Mouse (Mus musculus) CH12.LX (cell line): Measurements from ENCODE around the gene Gm49486. TPM values are rescaled to one million over a fixed set of nuclear protein-coding genes. Genes with fewer than 3 reads are reported as not detected.

ENCODE experiments used
- DNase-seq: peaks from one replicate; pipeline ENCODE4 v3.0.0-alpha.2; 2013; ENCODE audit errors: extremely low read depth
- H3K27ac ChIP-seq: 2 replicates; pipeline ENCODE4 v1.5.1; 2012; ENCODE audit warnings: low read depth, mild to moderate bottlenecking, control low read depth, moderate library complexity; ENCODE audit not compliant: insufficient read depth
- H3K27me3 ChIP-seq: replicated peaks from 2 replicates; pipeline ENCODE3; 2012; ENCODE audit warnings: inconsistent platforms
- H3K36me3 ChIP-seq, 2 experiments: replicated peaks in 1 of 2; 2 replicates each; pipeline versions ENCODE3 to v1.6.1; 2012; ENCODE audit warnings: inconsistent platforms in 1 of 2, low read length in 1 of 2, mild to moderate bottlenecking in 1 of 2, mixed read lengths in 1 of 2, moderate library complexity in 1 of 2; ENCODE audit not compliant: control insufficient read depth in 1 of 2, insufficient read depth in 1 of 2
- H3K4me1 ChIP-seq, 2 experiments: 2 replicates each; pipeline ENCODE4 v1.6.1; 2012; ENCODE audit warnings: inconsistent platforms in 1 of 2, moderate library complexity in 1 of 2; ENCODE audit not compliant: insufficient read depth in 2 of 2, control insufficient read depth in 1 of 2
- H3K4me2 ChIP-seq: 2 replicates; pipeline ENCODE4 v1.6.1; 2012; ENCODE audit warnings: low read depth, mild to moderate bottlenecking, control low read depth; ENCODE audit not compliant: poor library complexity, insufficient read depth, severe bottlenecking
- H3K4me3 ChIP-seq, 3 experiments: fragments of 150-350 bp in 1 of 3; sonication (generic) in 1 of 3; replicated peaks in 1 of 3; 2 replicates each; pipeline versions ENCODE3 to v1.5.1; 2011 to 2012; ENCODE audit warnings: low read depth in 2 of 3, low read length in 2 of 3, mild to moderate bottlenecking in 2 of 3, moderate library complexity in 2 of 3, control low read depth in 1 of 3, improper control_type of control experiment in 1 of 3, inconsistent platforms in 1 of 3, mixed read lengths in 1 of 3; ENCODE audit not compliant: poor library complexity in 1 of 3
- H3K79me2 ChIP-seq: replicated peaks from 2 replicates; pipeline ENCODE4 v1.6.1; 2012; ENCODE audit warnings: mild to moderate bottlenecking, moderate library complexity; ENCODE audit not compliant: control insufficient read depth, poor library complexity, insufficient read depth, severe bottlenecking; ENCODE audit errors: extremely low read depth
- H3K9ac ChIP-seq: 2 replicates; pipeline ENCODE4 v1.6.1; 2012; ENCODE audit warnings: low read depth, mild to moderate bottlenecking, control low read depth, moderate library complexity; ENCODE audit not compliant: insufficient read depth
- H3K9me3 ChIP-seq: replicated peaks from 2 replicates; pipeline ENCODE3; 2012; ENCODE audit warnings: low read length, inconsistent platforms, mixed read lengths
- BHLHE40 ChIP-seq: IDR thresholded peaks from 2 replicates; pipeline ENCODE4 v1.6.1; 2011; ENCODE audit warnings: mild to moderate bottlenecking, low read depth, low read length, improper control_type of control experiment
- CHD2 ChIP-seq: IDR thresholded peaks from 2 replicates; pipeline ENCODE4 v1.6.1; 2011; ENCODE audit warnings: low read length, improper control_type of control experiment
- CTCF ChIP-seq, 2 experiments: IDR thresholded peaks in 1 of 2; conservative IDR thresholded peaks in 1 of 2; 2 replicates each; pipeline ENCODE4 v1.5.1; 2011 to 2012; ENCODE audit warnings: low read depth in 2 of 2, low read length in 2 of 2, improper control_type of control experiment in 1 of 2, inconsistent platforms in 1 of 2, mild to moderate bottlenecking in 1 of 2, moderate library complexity in 1 of 2
- ETS1 ChIP-seq: conservative IDR thresholded peaks from 2 replicates; pipeline ENCODE4 v1.6.1; 2012; ENCODE audit warnings: low read depth, mild to moderate bottlenecking, inconsistent platforms, low read length, improper control_type of control experiment, moderate library complexity
- GABPA ChIP-seq: IDR thresholded peaks from 2 replicates; pipeline ENCODE4 v1.6.1; 2012; ENCODE audit warnings: low read depth, low read length, improper control_type of control experiment, inconsistent platforms; ENCODE audit not compliant: insufficient replicate concordance
- MAFK ChIP-seq: IDR thresholded peaks from 2 replicates; pipeline ENCODE4 v1.6.1; 2011; ENCODE audit warnings: low read length, improper control_type of control experiment; ENCODE audit not compliant: insufficient replicate concordance
- MAX ChIP-seq: IDR thresholded peaks from 2 replicates; pipeline ENCODE4 v1.6.1; 2011; ENCODE audit warnings: low read length, improper control_type of control experiment
- MAZ ChIP-seq: IDR thresholded peaks from 2 replicates; pipeline ENCODE4 v1.6.1; 2012; ENCODE audit warnings: low read depth, mild to moderate bottlenecking, inconsistent platforms, low read length, improper control_type of control experiment, moderate library complexity
- MXI1 ChIP-seq: IDR thresholded peaks from 2 replicates; pipeline ENCODE4 v1.6.1; 2011; ENCODE audit warnings: mild to moderate bottlenecking, low read depth, low read length, improper control_type of control experiment
- NELFE ChIP-seq: IDR thresholded peaks from 2 replicates; pipeline ENCODE4 v1.6.1; 2011; ENCODE audit warnings: low read depth, low read length, improper control_type of control experiment
- NRF1 ChIP-seq: IDR thresholded peaks from 2 replicates; pipeline ENCODE4 v1.6.1; 2014; ENCODE audit warnings: low read depth, mild to moderate bottlenecking, inconsistent platforms, low read length, improper control_type of control experiment, moderate library complexity
- POLR2A ChIP-seq: IDR thresholded peaks from 2 replicates; pipeline ENCODE4 v1.6.1; 2011; ENCODE audit warnings: low read depth, mild to moderate bottlenecking, improper control_type of control experiment, low read length
- RAD21 ChIP-seq: IDR thresholded peaks from 2 replicates; pipeline ENCODE4 v1.6.1; 2011; ENCODE audit warnings: low read depth, mild to moderate bottlenecking, low read length, improper control_type of control experiment, moderate library complexity
- RCOR1 ChIP-seq: conservative IDR thresholded peaks from 2 replicates; pipeline ENCODE4 v1.6.1; 2012; ENCODE audit warnings: low read depth, mild to moderate bottlenecking, inconsistent platforms, low read length, improper control_type of control experiment
- TBP ChIP-seq: conservative IDR thresholded peaks from 2 replicates; pipeline ENCODE4 v1.6.1; 2011; ENCODE audit warnings: low read depth, low read length, improper control_type of control experiment
- TCF12 ChIP-seq: IDR thresholded peaks from 2 replicates; pipeline ENCODE4 v1.6.1; 2014; ENCODE audit warnings: low read depth, mild to moderate bottlenecking, inconsistent platforms, low read length, improper control_type of control experiment
- UBTF ChIP-seq: IDR thresholded peaks from 2 replicates; pipeline ENCODE4 v1.6.1; 2012; ENCODE audit warnings: low read depth, mild to moderate bottlenecking, inconsistent platforms, low read length, improper control_type of control experiment, moderate library complexity
- USF1 ChIP-seq: IDR thresholded peaks from 2 replicates; pipeline ENCODE4 v1.6.1; 2014; ENCODE audit warnings: low read depth, mild to moderate bottlenecking, inconsistent platforms, low read length, improper control_type of control experiment
- ZKSCAN1 ChIP-seq: IDR thresholded peaks from 2 replicates; pipeline ENCODE4 v1.6.1; 2012; ENCODE audit warnings: low read depth, inconsistent platforms, low read length, improper control_type of control experiment, borderline replicate concordance
- ZMIZ1 ChIP-seq: IDR thresholded peaks from 2 replicates; pipeline ENCODE4 v1.6.1; 2012; ENCODE audit warnings: low read depth, mild to moderate bottlenecking, inconsistent platforms, low read length, improper control_type of control experiment
- dilution Hi-C: fragments of 300-500 bp; cut with MboI; formaldehyde crosslinking; loops from 2 replicates; pipeline ENCODE4 v1.14.3; 2020; ENCODE audit warnings: low sequenced_read_pairs; ENCODE audit not compliant: extremely low pct_unique_long_range_greater_than_20kb, extremely low pct_ligation_motif_present
- in situ Hi-C: fragments of 300-500 bp; cut with MboI; formaldehyde crosslinking; loops from 3 replicates; pipeline ENCODE4 v1.14.3; 2019; ENCODE audit warnings: low sequenced_read_pairs, low pct_ligation_motif_present, low pct_unique_long_range_greater_than_20kb, mixed read lengths
- polyA plus RNA-seq: library from polyadenylated mRNA; unstranded; fragments of >175 nt; gene quantifications from 2 replicates; pipeline ENCODE4 v1.2.1, GENCODE M21; 2012; ENCODE audit warnings: low read depth; ENCODE audit not compliant: insufficient read length
- total RNA-seq, 2 experiments: library from RNA; depleted of rRNA; stranded (reverse); fragments of 300-350 nt in 1 of 2; fragments of >200 nt in 1 of 2; gene quantifications; 2 replicates each; pipeline ENCODE4 v1.2.3; 2012 to 2014

Gm49486 gene
- total and polyA plus RNA-seq, 3 experiments = 0.21 to 0.77 (median 0.59) TPM

DNA sequence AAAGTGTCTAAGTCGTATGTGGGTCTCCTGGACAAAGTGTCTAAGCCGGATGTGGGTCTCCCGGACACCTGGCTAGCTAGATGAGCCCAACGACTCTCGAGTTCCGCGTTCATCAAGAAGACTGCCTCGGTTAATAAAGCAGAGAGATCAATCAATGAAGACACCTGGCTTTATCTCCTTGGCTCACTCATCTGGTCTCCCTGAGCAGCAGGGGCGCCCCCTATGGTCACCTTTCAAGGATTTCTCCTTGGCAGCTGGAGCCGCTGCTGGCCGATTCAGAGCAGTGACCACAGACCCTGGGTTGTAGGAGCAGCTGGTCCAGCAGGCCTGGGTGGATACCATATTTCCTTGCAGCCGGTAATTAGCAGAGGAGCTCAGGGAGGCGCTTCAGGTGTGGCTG, 33.2 kb downstream of the Gm49486 start:
- H3K27ac ChIP-seq = no peak overlapping the region
- TF ChIP-seq MXI1 (no peak), UBTF (no peak), MAX (no peak), RCOR1 (no peak), CTCF (conservative IDR thresholded peaks at IDR 0.05 in 1 of 2, IDR thresholded peaks at IDR 0.05 in 1 of 2; ENCODE audit: low read depth in 2 of 2, low read length in 2 of 2) (no peak), TCF12 (no peak), MAFK (no peak), RAD21 (no peak), ETS1 (no peak)
- TF ChIP-seq, all 38 proteins: peak for 0
- H3K9ac ChIP-seq = no peak overlapping the region
- no peaks in the 10 kb centered on the region for H3K36me3 ChIP-seq
- no peak overlapping the region for H3K4me3 ChIP-seq
- dilution Hi-C loops (no loop called here), in situ Hi-C loops (no loop called here)
- H3K79me2 ChIP-seq = no peaks in the 10 kb centered on the region
- no peak overlapping the region for H3K4me2 ChIP-seq
- H3K9me3 ChIP-seq = peaks cover 24% of the 10 kb centered on the region
- peaks cover 8% of the 10 kb centered on the region for H3K27me3 ChIP-seq
- no peak for DNase-seq
- peaks cover 5 to 7% of the 10 kb centered on the region in 2 experiments; a peak in 3 of 4 replicates for H3K4me1 ChIP-seq

DNA sequence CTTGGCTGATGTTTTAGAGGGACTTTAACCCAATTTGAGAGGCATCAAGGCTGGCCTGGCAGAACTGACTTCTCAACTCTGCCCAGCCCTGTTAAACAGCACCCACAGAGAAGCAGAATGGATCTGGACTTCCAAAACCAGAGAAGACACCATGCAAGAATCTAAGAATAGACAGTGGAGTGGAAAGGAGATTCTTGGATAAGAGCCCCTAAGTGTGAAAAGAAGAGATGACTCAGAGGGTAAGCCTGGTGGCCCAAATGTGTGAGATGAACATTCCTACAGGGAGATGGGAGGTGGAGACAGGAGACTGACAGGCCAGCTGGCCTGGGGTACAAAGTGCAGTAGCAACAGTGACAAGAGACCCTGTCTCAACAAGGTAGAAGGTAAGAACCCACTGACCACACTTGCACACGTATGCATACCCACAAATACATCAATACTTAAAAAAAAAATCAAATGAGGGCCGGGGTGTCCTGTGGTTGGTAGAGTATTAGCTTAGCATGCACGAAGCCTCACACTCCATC, 33.7 kb downstream of the Gm49486 start:
- H3K4me2 ChIP-seq = no peak overlapping the region
- peaks cover 10% of the 10 kb centered on the region for H3K27me3 ChIP-seq
- dilution Hi-C loops = no loop called here
- H3K4me1 ChIP-seq = peaks cover 8 to 12% of the 10 kb centered on the region in 2 experiments
- no peak for DNase-seq
- H3K9me3 ChIP-seq = peaks cover 24% of the 10 kb centered on the region
- no peak overlapping the region for H3K4me3 ChIP-seq
- in situ Hi-C loops = no loop called here
- no peaks in the 10 kb centered on the region for H3K79me2 ChIP-seq
- no peak for TF ChIP-seq USF1
- no peak for TF ChIP-seq ZMIZ1
- no peak for TF ChIP-seq NELFE
- no peaks in the 10 kb centered on the region for H3K36me3 ChIP-seq
- H3K27ac ChIP-seq = no peak overlapping the region
- no peak overlapping the region for H3K9ac ChIP-seq

DNA sequence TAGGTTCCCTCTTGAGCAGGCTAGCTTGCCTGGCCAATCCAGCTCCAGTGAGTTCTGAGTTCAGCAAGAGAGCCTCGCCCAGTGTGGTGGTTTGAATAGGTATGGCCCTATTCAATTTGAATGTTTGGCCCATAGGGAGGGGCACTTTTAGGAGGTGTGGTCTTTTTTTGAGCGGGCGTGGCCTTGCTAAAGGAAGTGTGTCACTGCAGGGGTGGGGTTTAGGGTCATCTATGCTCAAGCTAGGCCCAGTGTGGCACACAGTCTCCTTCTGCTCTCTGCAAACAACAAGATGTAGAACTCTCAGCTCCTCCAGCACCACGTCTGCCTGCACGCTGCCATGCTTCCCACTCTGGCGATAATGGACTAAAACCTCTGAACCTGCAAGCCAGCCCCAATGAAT, 34.5 kb downstream of the Gm49486 start:
- peaks cover 10 to 15% of the 10 kb centered on the region in 2 experiments for H3K4me1 ChIP-seq
- dilution Hi-C loops (no loop called here), in situ Hi-C loops (no loop called here)
- H3K4me2 ChIP-seq = no peak overlapping the region
- peaks cover 19% of the 10 kb centered on the region for H3K9me3 ChIP-seq
- no peak overlapping the region for H3K4me3 ChIP-seq
- no peak overlapping the region for H3K9ac ChIP-seq
- no peak for DNase-seq
- H3K27ac ChIP-seq = no peak overlapping the region
- peaks cover 6% of the 10 kb centered on the region for H3K27me3 ChIP-seq
- TF ChIP-seq BHLHE40 (no peak), CHD2 (no peak), ETS1 (no peak), GABPA (no peak), ZKSCAN1 (no peak), MAZ (no peak), POLR2A (no peak), RCOR1 (no peak), TBP (no peak), NRF1 (no peak), RAD21 (no peak)
- no peaks in the 10 kb centered on the region for H3K79me2 ChIP-seq
- H3K36me3 ChIP-seq = no peaks in the 10 kb centered on the region
